Mouse (Mus musculus) embryonic facial prominence, embryonic 12.5 days (tissue): ENCODE data around the gene Vmn2r47. TPM values are rescaled to one million over a fixed set of nuclear protein-coding genes. Genes with fewer than 3 reads are reported as not detected.
"Not testable (repeated sequence)": the region's sequence is repeated elsewhere in the genome, so short reads cannot be mapped to it uniquely, and the experiment has no call there.

Experiments
- ATAC-seq: fragments of 200-750 bp; cut with Nextera tagmentation; 2 replicates; pipeline ENCODE4 v1.8.0; 2017; ENCODE audit not compliant: insufficient number of reproducible peaks, insufficient read depth, low FRiP score, low TSS enrichment
- H3K27ac ChIP-seq: fragments of 300-500 bp; sonication (generic); 2 replicates; pipeline ENCODE4 v1.5.1; 2016; ENCODE audit warnings: mild to moderate bottlenecking
- H3K27me3 ChIP-seq: fragments of 300-500 bp; sonication (generic); 2 replicates; pipeline ENCODE4 v1.6.1; 2016; ENCODE audit warnings: mild to moderate bottlenecking, moderate library complexity
- H3K36me3 ChIP-seq: fragments of 300-500 bp; sonication (generic); 2 replicates; pipeline ENCODE4 v1.6.1; 2016; ENCODE audit warnings: mild to moderate bottlenecking
- H3K4me1 ChIP-seq: fragments of 300-500 bp; sonication (generic); 2 replicates; pipeline ENCODE4 v1.6.1; 2016
- H3K4me2 ChIP-seq: fragments of 300-500 bp; sonication (generic); replicated peaks from 2 replicates; pipeline ENCODE4 v1.6.1; 2016; ENCODE audit warnings: mild to moderate bottlenecking, moderate library complexity
- H3K4me3 ChIP-seq: fragments of 300-500 bp; sonication (generic); 2 replicates; pipeline ENCODE4 v1.5.1; 2016; ENCODE audit warnings: mild to moderate bottlenecking
- H3K9ac ChIP-seq: fragments of 300-500 bp; sonication (generic); 2 replicates; pipeline ENCODE4 v1.6.1; 2016; ENCODE audit warnings: mild to moderate bottlenecking, moderate library complexity
- H3K9me3 ChIP-seq: fragments of 300-500 bp; sonication (generic); 2 replicates; pipeline ENCODE4 v1.6.1; 2016; ENCODE audit warnings: mild to moderate bottlenecking, moderate library complexity
- WGBS: fragments of 180-500 bp; shearing (Covaris S2); methylation state at CpG from one replicate; pipeline ENCODE4 v1.1.7; 2016; 5-methylcytosine and 5-hydroxymethylcytosine counted together
- polyA plus RNA-seq: library from polyadenylated mRNA; unstranded; fragments of >200 nt; fragmentation: Nextera tagmentation; extraction: Ambion mirVana; gene quantifications from 2 replicates; pipeline ENCODE4 v1.2.1, GENCODE M21; 2016

Vmn2r47 gene
- polyA plus RNA-seq: not detected in 2 replicates

GRCm38 (mm10) chr7:9841225-9841624, at the start of gene Vmn2r47:
TSS of gene Vmn2r47 (minus strand) at chr7:9841325.
- no CpG with 5 or more reads among the region's 1 CpGs for WGBS
- not testable (repeated sequence) for H3K36me3 ChIP-seq, H3K4me2 ChIP-seq, H3K27ac ChIP-seq, H3K4me1 ChIP-seq, H3K9me3 ChIP-seq, H3K9ac ChIP-seq, ATAC-seq, H3K4me3 ChIP-seq, H3K27me3 ChIP-seq

DNA sequence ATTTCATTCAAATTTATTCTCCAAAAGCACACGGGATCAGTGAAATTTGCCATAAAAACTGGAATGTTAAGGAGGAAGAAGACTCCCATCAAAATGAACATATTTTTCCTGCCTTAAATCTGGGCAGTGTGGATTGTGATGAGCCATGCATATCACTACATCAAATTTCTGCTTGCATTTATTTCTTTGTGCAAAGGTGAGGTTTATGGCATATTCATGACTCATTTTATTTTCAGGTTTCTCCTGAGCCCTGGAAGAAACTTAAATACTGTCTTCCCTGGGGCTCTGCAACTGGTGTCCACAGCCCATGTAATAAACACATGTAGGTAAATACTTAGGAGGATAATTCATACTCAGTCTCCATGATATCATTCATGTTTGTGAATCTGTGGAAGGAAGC, 70.7 kb downstream of the Vmn2r47 start, which contains the start of gene Vmn2r46:
Gene Vmn2r46, minus strand, starts transcription at position 101 of the 400 bp plus-strand sequence.
- not testable (repeated sequence) for H3K4me3 ChIP-seq, H3K27ac ChIP-seq, H3K36me3 ChIP-seq, H3K4me2 ChIP-seq, ATAC-seq, H3K9me3 ChIP-seq, H3K27me3 ChIP-seq, H3K9ac ChIP-seq, H3K4me1 ChIP-seq
- no CpG with 5 or more reads among the region's 1 CpGs for WGBS

Other genes with a start within 250 kb of the Vmn2r47 start
- gene Vmn2r46, start 70.8 kb downstream of the Vmn2r47 start, polyA plus RNA-seq: not detected in 2 replicates
- not detected in 2 replicates for gene Vmn2r48, start 112.3 kb upstream of the Vmn2r47 start, polyA plus RNA-seq
- not detected in 2 replicates for gene Vmn2r49, start 150.9 kb upstream of the Vmn2r47 start, polyA plus RNA-seq
- gene Vmn2r50, start 212.0 kb upstream of the Vmn2r47 start, polyA plus RNA-seq: not detected in 2 replicates